Mouse (Mus musculus): ENCODE measurements around the gene Mcmbp. TPM values are rescaled to one million over a fixed set of nuclear protein-coding genes. Genes with fewer than 3 reads are reported as not detected.

Gene Mcmbp
- total RNA-seq, 1 experiment from 2014 or later = 62.4 TPM

Other genes with a start within 250 kb of the Mcmbp start
- 17.2 to 24.9 TPM (median 19.5 TPM) in 3 replicates for gene Bag3, start 216.9 kb downstream of the Mcmbp start, total RNA-seq (2017)
- 69.6 to 105 TPM (median 77.1 TPM) in 3 replicates for gene Inpp5f, start 129.2 kb downstream of the Mcmbp start, total RNA-seq (2017)
- gene Sec23ip, start 4.4 kb upstream of the Mcmbp start, total RNA-seq (2017) = 31.0 to 45.0 TPM (median 35.7 TPM) in 3 replicates